Mouse (Mus musculus): ENCODE data around the gene Fam222b. TPM values are rescaled to one million over a fixed set of nuclear protein-coding genes. Genes with fewer than 3 reads are reported as not detected.

The Fam222b gene
- polyA plus RNA-seq, 1 experiment from 2014 or later = 5.9 TPM

DNA sequence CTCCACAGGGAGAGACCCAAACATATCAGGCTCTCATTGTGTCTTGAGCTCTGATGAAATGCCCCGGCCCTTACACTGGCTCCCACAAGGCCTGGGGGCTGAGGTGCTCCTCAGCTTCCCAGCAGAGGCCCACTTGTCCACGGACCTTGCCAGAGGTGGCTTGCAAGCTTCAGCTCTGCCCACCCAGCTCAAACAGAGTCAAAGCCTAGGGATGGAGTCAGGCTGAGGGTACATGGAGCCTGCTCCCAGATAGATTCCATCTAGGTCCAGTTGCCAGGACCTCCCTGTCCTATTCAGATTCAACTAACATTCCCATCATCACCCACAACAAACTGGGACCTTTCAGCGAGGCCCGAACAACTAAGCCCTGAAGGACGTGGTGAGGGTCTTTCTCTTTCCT lies 22.5 kb upstream of the Fam222b start:
- TF ChIP-seq CTCF (IDR thresholded peaks at IDR 0.05; ENCODE audit: low read depth) (no peak), EP300 (IDR thresholded peaks at IDR 0.05; ENCODE audit: low read depth) (no peak)
- no peak for ATAC-seq
- peaks cover 39% of the 10 kb centered on the region for H3K36me3 ChIP-seq (replicated peaks; ENCODE audit: insufficient read depth, low read length)
- DNase-seq = peak; percentile 16
- no peaks in the 10 kb centered on the region for H3K9me3 ChIP-seq (ENCODE audit: low read length)
- peaks cover 20% of the 10 kb centered on the region for H3K4me1 ChIP-seq (ENCODE audit: insufficient read depth)
- peak overlapping the region; percentile 68 for H3K4me3 ChIP-seq (ENCODE audit: low read depth, low read length)
- H3K9ac ChIP-seq (replicated peaks) = peak overlapping the region; percentile 83
- H3K27me3 ChIP-seq (ENCODE audit: insufficient read depth, low read length) = no peaks in the 10 kb centered on the region
- H3K27ac ChIP-seq (ENCODE audit: low read depth) = peak overlapping the region; percentile 97
- 60% methylated on average over 5 of the region's 5 CpGs for WGBS (ENCODE audit: insufficient replicate concordance)
- peak overlapping the region; percentile 76 for H3K4me2 ChIP-seq (ENCODE audit: low read depth, low read length)

DNA sequence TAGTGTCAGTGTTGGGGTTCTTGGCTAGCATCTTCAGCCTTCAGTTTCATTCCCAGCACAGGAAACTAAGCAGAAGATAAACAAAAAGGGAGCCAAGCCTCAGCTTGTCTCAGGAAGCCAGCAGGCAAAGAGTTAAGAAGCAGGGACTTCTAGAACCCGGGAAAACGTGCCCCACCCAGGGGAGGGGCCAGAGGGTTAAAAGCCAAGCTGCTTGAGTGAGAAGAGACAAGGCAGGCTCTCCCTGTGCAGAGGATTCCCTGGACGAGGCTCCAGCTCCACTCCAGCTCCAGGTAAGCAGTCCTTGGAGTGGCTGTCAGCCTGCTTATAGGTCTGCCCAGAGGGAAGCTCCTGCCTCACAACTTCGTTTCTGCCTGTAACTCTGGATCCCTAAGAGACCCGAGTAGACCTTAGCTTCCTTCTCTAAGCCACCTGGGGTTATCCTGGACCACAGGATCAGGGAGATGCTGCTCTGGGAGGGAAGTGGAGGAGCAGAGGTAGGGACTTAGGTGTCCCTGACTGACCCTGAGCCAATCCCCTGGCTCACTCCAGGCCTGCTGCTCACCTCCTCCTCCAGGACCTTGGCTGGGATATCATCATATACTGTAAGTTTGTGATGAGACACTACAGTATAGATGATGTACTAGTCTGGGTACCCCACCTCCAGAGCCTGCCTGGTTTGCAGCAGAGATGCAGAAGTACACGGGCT lies 21.9 kb upstream of the Fam222b start:
- TF ChIP-seq EP300 (IDR thresholded peaks at IDR 0.05; ENCODE audit: low read depth) = peak; percentile 89
- TF ChIP-seq CTCF (IDR thresholded peaks at IDR 0.05; ENCODE audit: low read depth) = no peak
- Histone ChIP-seq H3K4me1 (ENCODE audit: insufficient read depth) (peaks cover 14% of the 10 kb centered on the region; the same call in 1 of the 2 replicates), H3K27ac (ENCODE audit: low read depth) (peak overlapping the region; percentile 97), H3K9me3 (ENCODE audit: low read length) (no peaks in the 10 kb centered on the region), H3K9ac (replicated peaks) (peak overlapping the region; percentile 83), H3K4me3 (ENCODE audit: low read depth, low read length) (peak overlapping the region; percentile 68), H3K36me3 (replicated peaks; ENCODE audit: insufficient read depth, low read length) (peaks cover 42% of the 10 kb centered on the region), H3K4me2 (ENCODE audit: low read depth, low read length) (peak overlapping the region; percentile 76), H3K27me3 (ENCODE audit: insufficient read depth, low read length) (no peaks in the 10 kb centered on the region)
- WGBS (ENCODE audit: insufficient replicate concordance) = 29% methylated on average over 6 of the region's 6 CpGs
- DNase-seq = peak; percentile 86
- peak; percentile 46 for ATAC-seq

DNA sequence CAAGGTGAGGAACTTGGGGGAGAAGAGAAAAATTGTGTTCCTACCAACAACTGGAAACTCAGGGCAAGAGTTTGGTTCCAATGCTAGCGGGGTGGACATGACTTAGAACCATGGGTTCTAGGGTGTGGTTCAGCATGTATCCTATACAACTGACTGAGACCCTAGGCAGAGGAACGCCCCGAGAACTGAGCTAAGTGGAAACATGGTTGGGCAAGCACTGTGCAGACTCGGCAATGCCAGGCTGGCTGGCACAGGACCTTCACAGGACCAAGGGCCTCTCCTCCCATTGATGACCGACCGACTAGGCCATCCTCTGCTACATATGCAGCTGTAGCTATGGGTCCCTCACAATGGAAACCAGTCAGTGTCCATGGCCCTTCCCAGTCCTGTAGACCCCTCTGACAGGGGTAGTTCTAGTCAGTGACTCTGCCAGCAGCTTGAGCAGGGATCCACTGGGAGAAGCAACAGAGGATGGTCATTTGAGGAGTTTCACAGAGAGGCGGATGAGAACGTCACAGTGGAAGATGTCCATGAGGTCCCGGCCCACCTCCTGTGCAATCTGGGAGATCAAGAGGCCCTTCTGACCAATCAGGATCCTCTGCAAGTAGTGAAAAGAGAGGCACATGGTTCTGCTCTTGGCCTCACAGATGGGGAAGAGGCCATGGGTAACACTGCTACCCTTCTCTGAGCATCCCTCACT lies 20.7 kb upstream of the Fam222b start:
- peak overlapping the region; percentile 68 for H3K4me3 ChIP-seq (ENCODE audit: low read depth, low read length)
- peaks cover 48% of the 10 kb centered on the region for H3K36me3 ChIP-seq (replicated peaks; ENCODE audit: insufficient read depth, low read length)
- peak overlapping the region; percentile 97 for H3K27ac ChIP-seq (ENCODE audit: low read depth)
- no peaks in the 10 kb centered on the region for H3K27me3 ChIP-seq (ENCODE audit: insufficient read depth, low read length)
- 65% methylated on average over 9 of the region's 9 CpGs for WGBS (ENCODE audit: insufficient replicate concordance)
- H3K4me1 ChIP-seq (ENCODE audit: insufficient read depth) = peaks cover 11% of the 10 kb centered on the region; the same call in 1 of the 2 replicates
- TF ChIP-seq EP300 (IDR thresholded peaks at IDR 0.05; ENCODE audit: low read depth) (no peak; the same call in 1 of the 2 replicates), CTCF (IDR thresholded peaks at IDR 0.05; ENCODE audit: low read depth) (no peak)
- peak overlapping the region; percentile 76 for H3K4me2 ChIP-seq (ENCODE audit: low read depth, low read length)
- no peaks in the 10 kb centered on the region for H3K9me3 ChIP-seq (ENCODE audit: low read length)
- H3K9ac ChIP-seq (replicated peaks) = peak overlapping the region; percentile 83
- ATAC-seq = peak; percentile 6
- DNase-seq = peak; percentile 45

DNA sequence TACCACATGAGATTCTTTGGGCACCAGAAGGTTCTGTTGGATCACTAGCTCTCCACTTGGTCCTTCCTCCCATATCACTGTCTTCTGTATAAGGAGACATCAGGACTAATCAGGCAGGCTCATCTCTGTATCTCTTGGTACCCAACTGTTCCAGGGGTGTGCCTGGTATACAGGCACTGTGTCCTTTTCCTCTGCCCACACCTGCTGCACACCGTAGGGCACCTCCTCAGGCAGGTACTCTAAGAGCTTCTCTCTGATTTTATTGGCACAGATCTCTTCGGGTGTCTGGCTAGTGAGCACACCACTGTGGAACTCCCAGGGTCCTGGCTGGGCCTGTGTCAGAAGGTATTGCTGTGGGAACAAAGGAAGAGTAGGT lies 20.2 kb upstream of the Fam222b start:
- Histone ChIP-seq H3K4me3 (ENCODE audit: low read depth, low read length) (peak overlapping the region; percentile 68), H3K9me3 (ENCODE audit: low read length) (no peaks in the 10 kb centered on the region), H3K9ac (replicated peaks) (peak overlapping the region; percentile 83), H3K27ac (ENCODE audit: low read depth) (peak overlapping the region; percentile 97), H3K36me3 (replicated peaks; ENCODE audit: insufficient read depth, low read length) (peaks cover 48% of the 10 kb centered on the region), H3K4me2 (ENCODE audit: low read depth, low read length) (peak overlapping the region; percentile 76), H3K4me1 (ENCODE audit: insufficient read depth) (peaks cover 15% of the 10 kb centered on the region; the same call in 1 of the 2 replicates), H3K27me3 (ENCODE audit: insufficient read depth, low read length) (no peaks in the 10 kb centered on the region)
- DNase-seq (no peak), ATAC-seq (peak; percentile 1; the same call in 1 of the 2 replicates)
- WGBS (ENCODE audit: insufficient replicate concordance) = 75% methylated on average over 2 of the region's 2 CpGs
- TF ChIP-seq CTCF (IDR thresholded peaks at IDR 0.05; ENCODE audit: low read depth) (no peak), EP300 (IDR thresholded peaks at IDR 0.05; ENCODE audit: low read depth) (peak; percentile 47; the same call in 1 of the 2 replicates)

DNA sequence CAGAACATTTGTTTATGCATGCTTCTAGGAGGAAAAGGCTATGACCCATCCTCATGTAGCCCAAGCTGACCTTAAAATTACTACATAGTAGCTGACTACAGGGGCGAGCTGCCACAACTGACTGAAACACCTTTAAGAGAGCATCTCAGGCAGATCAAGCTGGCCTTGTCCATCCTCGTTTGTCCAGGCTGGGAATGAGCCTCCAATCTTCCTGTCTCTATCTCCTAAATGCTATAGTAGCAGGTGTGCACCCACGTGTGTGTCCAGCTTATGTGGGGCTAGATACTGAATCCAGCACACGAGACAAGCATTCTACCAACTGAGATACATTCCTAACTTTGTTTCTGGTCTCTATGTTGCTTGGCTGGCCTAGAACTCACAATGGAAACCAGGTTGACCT lies 19.8 kb upstream of the Fam222b start:
- TF ChIP-seq CTCF (IDR thresholded peaks at IDR 0.05; ENCODE audit: low read depth) (no peak), EP300 (IDR thresholded peaks at IDR 0.05; ENCODE audit: low read depth) (0 out of 2 replicates have a peak, but pooled peaks have one; percentile 23)
- H3K27me3 ChIP-seq (ENCODE audit: insufficient read depth, low read length) = no peaks in the 10 kb centered on the region
- ATAC-seq (no peak), DNase-seq (no peak)
- peaks cover 19% of the 10 kb centered on the region for H3K4me1 ChIP-seq (ENCODE audit: insufficient read depth)
- no peaks in the 10 kb centered on the region for H3K9me3 ChIP-seq (ENCODE audit: low read length)
- peak overlapping the region; percentile 76 for H3K4me2 ChIP-seq (ENCODE audit: low read depth, low read length)
- H3K27ac ChIP-seq (ENCODE audit: low read depth) = peak overlapping the region; percentile 97
- peak overlapping the region; percentile 68 for H3K4me3 ChIP-seq (ENCODE audit: low read depth, low read length)
- 60% methylated on average over 4 of the region's 4 CpGs for WGBS (ENCODE audit: insufficient replicate concordance)
- H3K36me3 ChIP-seq (replicated peaks; ENCODE audit: insufficient read depth, low read length) = peaks cover 48% of the 10 kb centered on the region
- H3K9ac ChIP-seq (replicated peaks) = peak overlapping the region; percentile 83; the same call in 1 of the 2 replicates

Measured in liver, postnatal 0 days (tissue).